17 mouse cellular contexts compared by ENCODE assay signal in genomic region chr10:87211046-87211445, GRCm38 (mm10).
"Had no signal": no experiment of that assay in that cellular context is flagged by ENCODE, and none has a peak within 500 bp of the region (broad histone marks: within the 10 kb centered on the region; RNA-seq: fewer than 3 reads in every experiment).

No protein-coding gene starts in this region.

- H3K9me3 ChIP-seq: limb, embryonic 10.5 days; liver, embryonic 15.5 days; midbrain, embryonic 12.5 days had no signal

- DNase-seq: kidney, adult 11 months; kidney, adult 9 months; kidney, postnatal 36 days; lung, embryonic 14.5 days; lung, postnatal 10 days; spleen, adult 18-20 months; thymus, adult 2 months; thymus, postnatal 25 days had no signal

- H3K27me3 ChIP-seq: liver, embryonic 15.5 days; megakaryocyte, embryonic 14.5 days; midbrain, embryonic 12.5 days had no signal

- H3K4me2 ChIP-seq: liver, embryonic 11.5 days; liver, embryonic 15.5 days; lung, embryonic 14.5 days; midbrain, embryonic 12.5 days had no signal

- H3K9ac ChIP-seq: liver, embryonic 15.5 days; lung, embryonic 14.5 days; midbrain, embryonic 12.5 days had no signal

- H3K36me3 ChIP-seq: limb, embryonic 10.5 days; liver, embryonic 15.5 days; midbrain, embryonic 12.5 days had no signal

- ATAC-seq: hindbrain, postnatal 0 days; midbrain, embryonic 16.5 days had no signal

- H3K4me1 ChIP-seq: limb, embryonic 10.5 days; liver, embryonic 15.5 days; megakaryocyte, embryonic 14.5 days; midbrain, embryonic 12.5 days had no signal

- H3K27ac ChIP-seq: hindbrain, postnatal 0 days; kidney, postnatal 0 days; limb, embryonic 10.5 days; liver, embryonic 15.5 days; macrophage; midbrain, embryonic 12.5 days had no signal

- H3K4me3 ChIP-seq: limb, embryonic 10.5 days; liver, embryonic 15.5 days; megakaryocyte, embryonic 14.5 days; midbrain, embryonic 12.5 days had no signal
